Mouse (Mus musculus) megakaryocyte, embryonic 14.5 days (primary cell): ENCODE results near the gene Taar6.

ENCODE experiments used
- FLI1 ChIP-seq: IDR thresholded peaks from 2 replicates; pipeline ENCODE4 v1.6.1; 2012; ENCODE audit warnings: low read length, inconsistent platforms, mixed read lengths
- GATA1 ChIP-seq: IDR thresholded peaks from 3 replicates; pipeline ENCODE4 v1.6.1; 2012; ENCODE audit warnings: mixed read lengths, low read length, inconsistent platforms, borderline replicate concordance

GRCm38 (mm10) chr10:23977958-23978357 lies 7.5 kb downstream of the Taar6 start:
- no peak for TF ChIP-seq GATA1
- no peak for TF ChIP-seq FLI1
